Mouse (Mus musculus) kidney, embryonic 14.5 days (tissue): ENCODE data around the gene Klf1. TPM values are rescaled to one million over a fixed set of nuclear protein-coding genes. Genes with fewer than 3 reads are reported as not detected.

Source experiments
- ATAC-seq: fragments of 200-750 bp; cut with Nextera tagmentation; 2 replicates; pipeline ENCODE4 v1.8.0; 2017; ENCODE audit warnings: moderate number of reproducible peaks, mild to moderate bottlenecking, moderate TSS enrichment, moderate library complexity; ENCODE audit not compliant: low FRiP score, low TSS enrichment
- H3K27ac ChIP-seq: fragments of 300-500 bp; sonication (generic); 2 replicates; pipeline ENCODE4 v1.5.1; 2014; ENCODE audit warnings: low read depth, mild to moderate bottlenecking, low read length, moderate library complexity, mixed read lengths
- H3K27me3 ChIP-seq: fragments of 300-500 bp; sonication (generic); 2 replicates; pipeline ENCODE4 v1.6.1; 2014; ENCODE audit warnings: mild to moderate bottlenecking, low read length; ENCODE audit not compliant: control insufficient read depth, insufficient read depth
- H3K36me3 ChIP-seq: fragments of 300-500 bp; sonication (generic); 2 replicates; pipeline ENCODE4 v1.6.1; 2014; ENCODE audit warnings: low read length, mixed read lengths; ENCODE audit not compliant: control insufficient read depth, insufficient read depth
- H3K4me1 ChIP-seq: fragments of 300-500 bp; sonication (generic); 2 replicates; pipeline ENCODE4 v1.6.1; 2014; ENCODE audit warnings: low read length, mixed read lengths; ENCODE audit not compliant: control insufficient read depth, insufficient read depth
- H3K4me2 ChIP-seq: fragments of 300-500 bp; sonication (generic); replicated peaks from 2 replicates; pipeline ENCODE4 v1.6.1; 2014; ENCODE audit warnings: low read depth, mild to moderate bottlenecking, low read length
- H3K4me3 ChIP-seq: fragments of 300-500 bp; sonication (generic); 2 replicates; pipeline ENCODE4 v1.5.1; 2014; ENCODE audit warnings: mild to moderate bottlenecking, low read length
- H3K9ac ChIP-seq: fragments of 300-500 bp; sonication (generic); 2 replicates; pipeline ENCODE4 v1.6.1; 2014; ENCODE audit warnings: low read depth, mild to moderate bottlenecking, low read length, moderate library complexity
- H3K9me3 ChIP-seq: fragments of 300-500 bp; sonication (generic); 2 replicates; pipeline ENCODE4 v1.6.1; 2016; ENCODE audit warnings: low read length; ENCODE audit not compliant: control insufficient read depth
- WGBS: fragments of 180-500 bp; shearing (Covaris S2); extraction: QIAGEN DNeasy Blood & Tissue Kit; methylation state at CpG from one replicate; pipeline ENCODE4 v1.1.7; 2014; 5-methylcytosine and 5-hydroxymethylcytosine counted together
- polyA plus RNA-seq: library from polyadenylated mRNA; unstranded; fragments of >200 nt; fragmentation: Nextera tagmentation; extraction: Ambion mirVana; gene quantifications from 2 replicates; pipeline ENCODE4 v1.2.1, GENCODE M21; 2014

The Klf1 gene
- polyA plus RNA-seq, 1 experiment from 2014 or later: 1.2 TPM

- Histone ChIP-seq H3K27me3 (peaks cover 36% of the 10 kb centered on the region), H3K9me3 (peaks cover 3% of the 10 kb centered on the region; the same call in 1 of the 2 replicates), H3K4me2 (no peak overlapping the region), H3K36me3 (no peaks in the 10 kb centered on the region), H3K9ac (no peak overlapping the region), H3K27ac (no peak overlapping the region), H3K4me3 (no peak overlapping the region), H3K4me1 (peaks cover 12% of the 10 kb centered on the region)
- 86% methylated on average over 6 of the region's 6 CpGs for WGBS
- no peak for ATAC-seq
Observed at GRCm38 (mm10) chr8:84910551-84910950, 8.8 kb downstream of the Klf1 start.

- no peak overlapping the region for H3K9ac ChIP-seq
- H3K9me3 ChIP-seq: peaks cover 3% of the 10 kb centered on the region; the same call in 1 of the 2 replicates
- no peak for ATAC-seq
- no peak overlapping the region for H3K4me2 ChIP-seq
- no peaks in the 10 kb centered on the region for H3K36me3 ChIP-seq
- peaks cover 12% of the 10 kb centered on the region for H3K4me1 ChIP-seq
- H3K4me3 ChIP-seq: no peak overlapping the region
- 84% methylated on average over 9 of the region's 9 CpGs for WGBS
- no peak overlapping the region for H3K27ac ChIP-seq
- H3K27me3 ChIP-seq: peaks cover 39% of the 10 kb centered on the region
Observed at GRCm38 (mm10) chr8:84911854-84912253, 10.1 kb downstream of the Klf1 start.

- WGBS: 16% methylated on average over 27 of the region's 27 CpGs
- Histone ChIP-seq H3K4me3 (peak overlapping the region; percentile 44), H3K27ac (no peak overlapping the region), H3K36me3 (no peaks in the 10 kb centered on the region), H3K4me1 (peaks cover 12% of the 10 kb centered on the region), H3K4me2 (peak overlapping the region; percentile 84), H3K9ac (peak overlapping the region; percentile 40), H3K9me3 (peaks cover 3% of the 10 kb centered on the region; the same call in 1 of the 2 replicates), H3K27me3 (peaks cover 42% of the 10 kb centered on the region)
- no peak for ATAC-seq
Observed at GRCm38 (mm10) chr8:84912391-84912790, 10.7 kb downstream of the Klf1 start.

GRCm38 (mm10) chr8:84912895-84913501 is 11.3 kb downstream of the Klf1 start:
- Histone ChIP-seq H3K36me3 (no peaks in the 10 kb centered on the region), H3K27me3 (peaks cover 48% of the 10 kb centered on the region), H3K9ac (peak overlapping the region; percentile 40; the same call in 1 of the 2 replicates), H3K9me3 (peaks cover 3% of the 10 kb centered on the region; the same call in 1 of the 2 replicates), H3K4me3 (peak overlapping the region; percentile 44), H3K27ac (no peak overlapping the region), H3K4me1 (peaks cover 12% of the 10 kb centered on the region), H3K4me2 (peak overlapping the region; percentile 84)
- ATAC-seq: peak; percentile 46
- WGBS: 1% methylated on average over 55 of the region's 55 CpGs

GRCm38 (mm10) chr8:84913502-84913900 is 11.8 kb downstream of the Klf1 start:
- H3K36me3 ChIP-seq: no peaks in the 10 kb centered on the region
- H3K4me1 ChIP-seq: peaks cover 12% of the 10 kb centered on the region
- H3K9ac ChIP-seq: peak overlapping the region; percentile 40; the same call in 1 of the 2 replicates
- H3K27ac ChIP-seq: no peak overlapping the region
- ATAC-seq: no peak
- H3K4me2 ChIP-seq: peak overlapping the region; percentile 84
- peak overlapping the region; percentile 44 for H3K4me3 ChIP-seq
- peaks cover 3% of the 10 kb centered on the region; the same call in 1 of the 2 replicates for H3K9me3 ChIP-seq
- WGBS: 15% methylated on average over 9 of the region's 9 CpGs
- peaks cover 53% of the 10 kb centered on the region for H3K27me3 ChIP-seq

- no peak for ATAC-seq
- 35% methylated on average over 4 of the region's 4 CpGs for whole genome bisulfite sequencing
- Histone ChIP-seq H3K36me3 (no peaks in the 10 kb centered on the region), H3K9me3 (peaks cover 3% of the 10 kb centered on the region; the same call in 1 of the 2 replicates), H3K4me3 (no peak overlapping the region), H3K4me1 (peaks cover 9% of the 10 kb centered on the region), H3K9ac (no peak overlapping the region), H3K4me2 (no peak overlapping the region), H3K27me3 (peaks cover 56% of the 10 kb centered on the region), H3K27ac (no peak overlapping the region)
Observed at GRCm38 (mm10) chr8:84913960-84914359, 12.2 kb downstream of the Klf1 start.

- WGBS: 88% methylated on average over 8 of the region's 8 CpGs
- Histone ChIP-seq H3K4me2 (no peak overlapping the region), H3K36me3 (no peaks in the 10 kb centered on the region), H3K4me3 (no peak overlapping the region), H3K27ac (no peak overlapping the region), H3K9ac (no peak overlapping the region), H3K9me3 (peaks cover 3% of the 10 kb centered on the region; the same call in 1 of the 2 replicates), H3K27me3 (peaks cover 48% of the 10 kb centered on the region), H3K4me1 (peaks cover 5% of the 10 kb centered on the region)
- ATAC-seq: no peak
Observed at GRCm38 (mm10) chr8:84915269-84915668, 13.5 kb downstream of the Klf1 start.

GRCm38 (mm10) chr8:84917781-84918180 is 16.1 kb downstream of the Klf1 start:
- no peak overlapping the region for H3K4me3 ChIP-seq
- no peaks in the 10 kb centered on the region for H3K36me3 ChIP-seq
- no peak overlapping the region for H3K27ac ChIP-seq
- peaks cover 30% of the 10 kb centered on the region for H3K27me3 ChIP-seq
- H3K4me1 ChIP-seq: peaks cover 4% of the 10 kb centered on the region
- 36% methylated on average over 20 of the region's 20 CpGs for WGBS
- peaks cover 3% of the 10 kb centered on the region; the same call in 1 of the 2 replicates for H3K9me3 ChIP-seq
- no peak overlapping the region for H3K4me2 ChIP-seq
- no peak overlapping the region for H3K9ac ChIP-seq
- ATAC-seq: no peak

- H3K27me3 ChIP-seq: peaks cover 25% of the 10 kb centered on the region
- no peak overlapping the region for H3K4me2 ChIP-seq
- no peak overlapping the region for H3K27ac ChIP-seq
- 93% methylated on average over 15 of the region's 15 CpGs for WGBS
- H3K4me3 ChIP-seq: no peak overlapping the region
- peaks cover 3% of the 10 kb centered on the region; the same call in 1 of the 2 replicates for H3K9me3 ChIP-seq
- no peak for ATAC-seq
- H3K36me3 ChIP-seq: no peaks in the 10 kb centered on the region
- H3K4me1 ChIP-seq: no peaks in the 10 kb centered on the region; the same call in 1 of the 2 replicates
- no peak overlapping the region for H3K9ac ChIP-seq
Observed at GRCm38 (mm10) chr8:84918646-84919045, 16.9 kb downstream of the Klf1 start.
